Mouse (Mus musculus) olfactory bulb, adult 2 months (tissue): ENCODE measurements around the gene 9230102O04Rik.

Experiments
- CTCF ChIP-seq: fragments of 200-500 bp; IDR thresholded peaks from 2 replicates; pipeline ENCODE4 v1.5.1; 2012; ENCODE audit warnings: low read depth, mild to moderate bottlenecking, low read length, moderate library complexity; ENCODE audit not compliant: insufficient read depth
- POLR2A ChIP-seq: fragments of 200-500 bp; IDR thresholded peaks from 2 replicates; pipeline ENCODE4 v1.6.1; 2012; ENCODE audit warnings: mild to moderate bottlenecking, low read depth, low read length, moderate library complexity; ENCODE audit not compliant: insufficient read depth

GRCm38 (mm10) chr2:9852851-9853576, 36.3 kb downstream of the 9230102O04Rik start:
- TF ChIP-seq CTCF = no peak
- TF ChIP-seq POLR2A = no peak
